Mouse (Mus musculus) C2C12 (cell line): ENCODE results near the gene Rhobtb3.

Experiments used
- CEBPB ChIP-seq: IDR thresholded peaks from one replicate; pipeline ENCODE4 v1.6.1; 2011; ENCODE audit warnings: low read depth, mild to moderate bottlenecking, control low read depth, moderate library complexity
- CTCF ChIP-seq: IDR thresholded peaks from one replicate; pipeline ENCODE4 v1.5.1; 2011; ENCODE audit not compliant: control insufficient read depth, insufficient read depth, insufficient read length
- MAX ChIP-seq: IDR thresholded peaks from one replicate; pipeline ENCODE4 v1.6.1; 2011; ENCODE audit warnings: mild to moderate bottlenecking, control low read depth
- MYOD1 ChIP-seq: IDR thresholded peaks from one replicate; pipeline ENCODE4 v1.6.1; 2011; ENCODE audit warnings: low read depth; ENCODE audit not compliant: control insufficient read depth, insufficient read length
- USF1 ChIP-seq: IDR thresholded peaks from one replicate; pipeline ENCODE4 v1.6.1; 2011; ENCODE audit warnings: low read depth, mild to moderate bottlenecking, control low read depth, moderate library complexity

- TF ChIP-seq CTCF (no peak), USF1 (no peak), MYOD1 (no peak), CEBPB (no peak), MAX (no peak)
These were observed 110.2 kb downstream of the Rhobtb3 start for GRCm38 (mm10) chr13:75833499-75833898.
